Mouse (Mus musculus) small intestine, adult 2 months (tissue): ENCODE results near the gene Rgmb. TPM values are rescaled to one million over a fixed set of nuclear protein-coding genes. Genes with fewer than 3 reads are reported as not detected.
A peak's percentile ranks its signal among the peaks of the same experiment; 100 is the strongest.

Experiments
- H3K27ac ChIP-seq: fragments of 200-500 bp; 2 replicates; pipeline ENCODE4 v1.5.1; 2012; ENCODE audit warnings: low read depth, low read length, control low read depth, inconsistent platforms; ENCODE audit not compliant: insufficient read depth
- H3K27me3 ChIP-seq: fragments of 200-500 bp; 2 replicates; pipeline ENCODE4 v1.6.1; 2012; ENCODE audit warnings: mild to moderate bottlenecking, moderate library complexity, low read length, inconsistent platforms; ENCODE audit not compliant: control insufficient read depth, insufficient read depth
- H3K36me3 ChIP-seq: fragments of 200-500 bp; 2 replicates; pipeline ENCODE4 v1.6.1; 2012; ENCODE audit warnings: mild to moderate bottlenecking, low read length, control low read depth, inconsistent platforms; ENCODE audit not compliant: control insufficient read depth, insufficient read depth
- H3K4me1 ChIP-seq: fragments of 200-500 bp; 2 replicates; pipeline ENCODE4 v1.6.1; 2012; ENCODE audit warnings: low read length, inconsistent platforms, mixed read lengths; ENCODE audit not compliant: control insufficient read depth, insufficient read depth, insufficient read length
- H3K4me3 ChIP-seq: fragments of 200-500 bp; 2 replicates; pipeline ENCODE4 v1.5.1; 2012; ENCODE audit warnings: low read depth, mild to moderate bottlenecking, control low read depth, inconsistent platforms, low read length, moderate library complexity
- CTCF ChIP-seq: fragments of 200-500 bp; IDR thresholded peaks from 2 replicates; pipeline ENCODE4 v1.5.1; 2012; ENCODE audit warnings: low read depth, mild to moderate bottlenecking, control low read depth, inconsistent platforms, low read length, moderate library complexity, mixed read lengths; ENCODE audit not compliant: insufficient replicate concordance, insufficient read length; ENCODE audit errors: extremely low read depth
- POLR2A ChIP-seq: fragments of 200-500 bp; IDR thresholded peaks from 2 replicates; pipeline ENCODE4 v1.6.1; 2012; ENCODE audit warnings: low read depth, mild to moderate bottlenecking, control low read depth, inconsistent platforms, low read length, moderate library complexity
- WGBS: fragments of 180-500 bp; shearing (Covaris S2); methylation state at CpG from one replicate; pipeline ENCODE4 v1.1.7; 2018; 5-methylcytosine and 5-hydroxymethylcytosine counted together
- polyA plus RNA-seq: library from polyadenylated mRNA; depleted of rRNA; stranded (reverse); fragments of >200 nt; gene quantifications from 2 replicates; pipeline ENCODE4 v1.2.3, GENCODE M21; 2012

The Rgmb gene
- polyA plus RNA-seq, 1 experiment, result 97.5 TPM

DNA sequence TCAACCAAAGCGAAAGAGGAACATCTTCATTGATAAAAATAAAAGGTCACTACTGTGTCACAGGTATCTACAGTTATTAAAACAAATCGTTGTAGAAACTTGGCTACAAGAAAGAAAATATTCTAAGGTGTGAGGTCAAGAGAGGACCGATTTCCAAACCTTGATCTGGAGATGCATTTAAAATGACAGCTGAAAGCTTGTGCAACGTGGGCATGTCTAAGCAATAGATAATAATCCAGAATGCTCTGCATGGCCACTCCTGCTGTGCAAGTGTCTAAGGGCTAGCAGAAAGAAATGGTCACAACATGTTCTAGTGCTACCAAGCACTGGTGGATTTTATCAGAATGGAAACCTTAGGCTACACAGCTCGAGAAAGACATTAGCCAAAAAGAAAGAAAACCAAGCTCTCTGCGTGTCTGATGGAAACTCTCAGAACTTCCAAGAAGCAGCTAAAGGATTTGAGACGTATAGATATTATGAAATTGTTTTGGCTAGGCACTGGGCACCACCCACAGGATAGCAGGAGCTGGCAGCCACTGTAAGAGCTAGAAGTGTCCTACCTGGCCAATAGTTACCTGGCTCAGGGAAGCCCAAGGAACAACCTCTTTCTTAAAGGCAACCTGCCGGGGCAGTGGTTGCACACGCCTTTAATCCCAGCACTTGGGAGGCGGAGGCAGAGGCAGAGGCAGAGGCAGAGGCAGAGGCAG is 15.4 kb downstream of the Rgmb start:
- Histone ChIP-seq H3K27me3 (no peaks in the 10 kb centered on the region), H3K4me3 (no peak overlapping the region), H3K27ac (no peak overlapping the region), H3K36me3 (peaks cover 10% of the 10 kb centered on the region), H3K4me1 (peaks cover 29% of the 10 kb centered on the region; the same call in 1 of the 2 replicates)
- TF ChIP-seq POLR2A, result no peak
- no peak for TF ChIP-seq CTCF
- WGBS, result 24% methylated on average over 10 of the region's 10 CpGs

DNA sequence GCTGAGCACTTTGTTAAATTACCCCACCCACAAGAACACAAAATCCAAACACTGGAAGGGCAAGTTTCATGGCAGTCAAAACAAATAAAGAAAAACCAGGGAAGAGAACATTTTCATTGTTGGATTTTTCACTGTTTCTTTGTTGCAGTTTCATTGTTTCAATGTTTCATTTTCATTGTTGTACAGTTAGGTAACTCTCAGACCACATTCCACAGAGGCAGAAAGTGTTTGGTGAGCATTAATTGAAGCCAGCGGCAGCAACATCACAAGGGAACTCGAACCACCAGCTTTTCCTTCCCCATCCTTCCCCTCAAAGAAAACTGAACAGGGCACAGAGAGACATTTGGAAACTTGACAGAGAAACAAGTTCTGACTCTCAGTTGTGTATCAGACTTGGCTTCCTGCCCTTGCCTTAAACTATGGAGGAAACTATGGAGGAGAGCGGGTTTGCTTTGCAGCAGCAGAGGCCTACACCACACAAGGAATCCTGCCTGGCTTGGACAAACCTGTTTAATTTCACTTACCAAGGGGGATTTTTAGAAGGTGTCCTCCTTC is 17.1 kb downstream of the Rgmb start:
- no peaks in the 10 kb centered on the region for H3K27me3 ChIP-seq
- H3K36me3 ChIP-seq, result peaks cover 10% of the 10 kb centered on the region
- no peak overlapping the region for H3K4me3 ChIP-seq
- peak overlapping the region; percentile 44 for H3K27ac ChIP-seq
- 15% methylated on average over 3 of the region's 3 CpGs for WGBS
- peaks cover 31% of the 10 kb centered on the region; the same call in 1 of the 2 replicates for H3K4me1 ChIP-seq
- no peak for TF ChIP-seq POLR2A
- TF ChIP-seq CTCF, result no peak

DNA sequence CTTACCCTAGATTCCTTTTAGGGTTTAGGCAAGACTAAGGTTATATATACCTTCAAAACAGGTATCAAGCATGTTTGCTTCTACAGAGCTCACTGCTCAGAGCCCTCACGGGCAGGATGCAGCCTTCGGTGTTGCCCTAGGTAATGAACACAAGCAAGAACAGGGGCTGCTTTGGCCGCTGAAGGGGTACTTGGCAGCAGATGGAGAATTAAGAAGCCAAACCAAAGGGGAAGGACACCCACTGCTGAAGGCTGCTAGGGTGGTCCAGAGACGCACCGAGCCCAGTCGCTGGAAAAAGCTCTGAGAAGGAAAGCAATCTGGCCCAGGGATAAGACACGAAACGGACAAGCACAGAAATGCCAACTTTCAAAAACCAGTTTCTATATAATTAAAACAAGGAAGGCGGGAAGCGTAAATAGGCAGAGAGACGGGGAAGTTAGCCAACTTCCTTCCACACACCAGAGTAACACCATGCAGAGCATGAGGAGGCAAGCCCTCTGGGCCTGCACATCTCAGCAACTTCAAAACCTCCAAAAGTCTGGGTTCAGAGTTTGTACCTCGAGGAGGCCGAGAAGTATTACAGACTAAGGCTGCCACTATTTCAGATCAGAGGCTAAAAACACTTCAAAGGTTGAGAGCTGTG is 18.6 kb downstream of the Rgmb start:
- H3K27ac ChIP-seq, result peak overlapping the region; percentile 35; the same call in 1 of the 2 replicates
- TF ChIP-seq CTCF (no peak), POLR2A (no peak)
- no peak overlapping the region for H3K4me3 ChIP-seq
- H3K27me3 ChIP-seq, result no peaks in the 10 kb centered on the region
- 34% methylated on average over 13 of the region's 13 CpGs for WGBS
- peaks cover 26% of the 10 kb centered on the region; the same call in 1 of the 2 replicates for H3K4me1 ChIP-seq
- H3K36me3 ChIP-seq, result peaks cover 10% of the 10 kb centered on the region

DNA sequence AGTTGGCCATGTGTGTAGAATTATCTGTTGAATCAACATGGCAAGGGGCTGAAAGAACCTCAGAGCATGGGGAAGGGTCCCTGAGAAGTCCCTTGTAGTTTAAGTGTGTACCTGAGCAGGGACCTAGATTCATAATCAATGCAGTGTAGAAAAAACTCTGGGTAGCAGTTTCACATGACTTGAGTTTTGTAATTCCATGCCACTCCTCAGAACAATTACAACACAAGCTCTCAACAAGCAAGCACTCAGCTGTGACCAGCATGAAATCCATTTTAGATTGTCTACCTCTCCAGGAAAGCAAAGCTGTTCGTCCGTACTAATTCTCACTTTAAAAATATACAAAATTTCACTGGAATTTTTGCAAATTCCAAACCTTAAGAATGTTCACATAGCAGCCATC is 20.9 kb downstream of the Rgmb start:
- WGBS, result 40% methylated on average over 2 of the region's 2 CpGs
- H3K27ac ChIP-seq, result no peak overlapping the region
- H3K4me1 ChIP-seq, result peaks cover 17% of the 10 kb centered on the region; the same call in 1 of the 2 replicates
- H3K27me3 ChIP-seq, result no peaks in the 10 kb centered on the region
- no peak overlapping the region for H3K4me3 ChIP-seq
- TF ChIP-seq POLR2A (no peak), CTCF (no peak)
- peaks cover 20% of the 10 kb centered on the region for H3K36me3 ChIP-seq

DNA sequence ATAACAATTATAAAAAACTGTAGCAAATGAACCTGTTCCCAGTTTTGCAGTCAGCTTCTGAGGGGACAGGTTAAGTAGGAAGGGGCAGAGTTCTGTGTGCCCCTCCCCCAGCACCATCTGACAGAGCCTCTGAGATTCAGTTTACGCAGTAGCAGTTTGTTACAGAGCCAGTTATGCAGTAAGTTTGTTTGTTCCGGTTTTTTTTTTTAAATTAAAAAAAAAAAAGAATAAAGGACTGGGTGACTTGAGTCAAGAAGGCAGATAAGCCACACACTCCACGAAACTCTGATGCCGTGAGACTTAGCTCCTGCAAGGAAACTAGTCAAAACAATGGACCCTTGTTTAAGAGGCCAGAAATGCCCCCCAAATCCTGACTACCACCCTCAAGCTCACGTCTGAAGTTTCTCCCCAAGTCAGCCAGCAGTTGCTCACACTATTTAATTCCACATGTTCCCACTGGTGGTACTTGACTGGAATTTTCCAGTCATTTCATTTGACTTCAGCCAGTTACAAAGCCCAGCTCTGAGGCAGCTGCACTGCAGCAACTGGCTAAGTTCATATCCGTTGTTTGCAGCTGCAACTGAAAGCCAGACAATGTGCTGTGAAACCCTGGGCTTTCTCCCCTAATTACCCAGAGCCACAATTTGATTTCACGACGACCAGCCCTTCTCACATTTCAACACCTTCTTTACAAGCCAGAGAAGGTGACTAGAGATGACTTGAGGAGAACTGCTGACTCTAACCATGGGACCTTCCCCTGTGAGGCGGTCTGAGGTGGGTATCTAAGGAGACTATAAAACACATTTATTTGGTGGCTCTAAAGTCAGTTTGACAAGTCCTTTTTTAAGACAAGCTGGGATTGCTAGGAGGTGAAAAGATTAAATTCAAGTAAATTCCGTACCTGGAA is 22.1 kb downstream of the Rgmb start:
- no peak for TF ChIP-seq POLR2A
- TF ChIP-seq CTCF, result no peak
- Histone ChIP-seq H3K4me3 (no peak overlapping the region), H3K27ac (no peak overlapping the region; the same call in 1 of the 2 replicates), H3K4me1 (peaks cover 11% of the 10 kb centered on the region; the same call in 1 of the 2 replicates), H3K36me3 (peaks cover 20% of the 10 kb centered on the region), H3K27me3 (no peaks in the 10 kb centered on the region)
- 20% methylated on average over 10 of the region's 10 CpGs for WGBS

DNA sequence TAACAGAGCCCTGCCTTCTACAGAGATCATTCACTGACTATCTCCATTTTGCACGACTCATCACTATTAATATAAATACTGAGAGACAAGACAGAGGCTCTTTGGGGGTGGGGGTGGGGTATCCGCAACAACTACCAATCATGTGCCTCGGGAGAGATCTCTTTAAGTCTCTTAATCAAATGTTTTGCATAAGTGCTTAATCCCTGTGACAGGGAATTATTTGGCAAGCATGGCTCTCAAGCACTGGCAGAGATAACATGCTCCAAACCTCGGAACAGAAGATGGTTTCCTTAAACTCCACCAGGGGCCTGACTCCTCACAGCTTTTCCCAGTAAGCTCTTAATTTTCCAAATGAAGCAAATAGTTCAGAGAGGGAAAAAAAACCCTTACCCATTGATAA is 22.8 kb downstream of the Rgmb start:
- Histone ChIP-seq H3K36me3 (peaks cover 20% of the 10 kb centered on the region), H3K4me3 (no peak overlapping the region), H3K27me3 (no peaks in the 10 kb centered on the region), H3K27ac (no peak overlapping the region), H3K4me1 (peaks cover 10% of the 10 kb centered on the region; the same call in 1 of the 2 replicates)
- WGBS, result 41% methylated on average over 4 of the region's 4 CpGs
- no peak for TF ChIP-seq CTCF
- TF ChIP-seq POLR2A, result no peak
